Mouse (Mus musculus) adrenal gland, postnatal 10 days (tissue): ENCODE results near the gene Ccdc158. TPM values are rescaled to one million over a fixed set of nuclear protein-coding genes. Genes with fewer than 3 reads are reported as not detected.

Source experiments
- DNase-seq: peaks from one replicate; pipeline ENCODE4 v3.0.0; 2021; ENCODE audit warnings: mixed read lengths
- total RNA-seq, 2 experiments: library from RNA; stranded (reverse); gene quantifications; 2 replicates each; pipeline ENCODE4 v1.2.3; 2021

Ccdc158 gene
- total RNA-seq, 2 experiments from 2014 or later = 0.33 to 0.73 TPM

DNA sequence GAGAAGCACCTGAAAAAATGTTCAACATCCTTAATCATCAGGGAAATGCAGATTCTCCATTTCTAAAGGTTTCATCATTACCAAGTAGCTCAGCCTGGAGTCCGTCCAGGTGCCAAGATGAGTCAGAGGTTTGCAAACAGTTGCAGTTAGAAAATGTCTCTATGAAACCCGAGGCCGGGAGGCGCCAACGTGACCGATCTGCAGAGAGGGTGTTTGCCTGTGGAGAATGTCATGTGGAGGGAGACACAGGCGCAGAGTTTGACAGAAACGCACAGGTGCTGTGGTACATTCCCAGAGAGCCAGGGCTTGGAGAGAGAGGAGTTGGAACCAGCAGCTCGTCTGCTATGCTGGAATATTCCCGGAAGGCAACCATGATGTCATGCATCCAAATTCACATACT, 76.0 kb downstream of the Ccdc158 start:
- DNase-seq = peak; percentile 67

DNA sequence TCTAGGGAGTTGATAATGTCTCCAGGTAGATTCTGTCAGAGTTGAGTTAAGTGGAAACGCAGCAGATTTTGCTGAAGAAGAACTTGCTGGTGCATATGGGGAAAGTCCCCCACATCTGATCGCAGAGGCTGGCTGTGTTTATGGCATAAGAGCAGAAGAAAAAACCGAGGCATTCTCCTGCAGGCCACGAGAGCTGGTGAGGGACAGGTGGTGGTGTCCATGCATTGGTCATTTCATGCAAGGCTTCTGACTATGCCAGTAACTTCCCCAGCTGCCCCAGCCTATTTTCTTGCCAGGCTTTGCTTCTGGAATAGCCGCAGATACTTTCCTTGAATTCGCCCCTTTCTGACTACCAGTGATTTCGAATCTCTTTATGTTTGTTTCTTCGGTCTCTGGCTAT, 78.2 kb downstream of the Ccdc158 start:
- DNase-seq = no peak

DNA sequence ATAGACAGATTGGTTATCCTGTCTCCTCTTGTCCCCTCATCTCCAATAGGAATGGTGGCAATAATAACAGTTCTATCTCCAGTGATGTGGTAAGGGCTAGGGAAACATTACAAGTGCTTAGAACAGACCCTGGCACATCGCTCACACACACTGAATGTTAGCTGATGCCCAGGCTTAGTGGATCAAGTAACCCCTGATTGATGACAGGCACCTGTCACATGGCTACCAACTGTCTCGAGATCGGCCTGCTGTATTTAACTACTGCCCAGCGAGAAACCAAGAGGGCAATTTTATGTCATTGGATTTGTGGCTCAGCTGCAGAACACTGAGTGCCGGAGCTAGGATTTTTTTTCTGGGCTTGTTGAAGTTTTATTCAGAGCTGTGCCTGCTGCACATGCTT, 80.0 kb downstream of the Ccdc158 start:
- DNase-seq = no peak

DNA sequence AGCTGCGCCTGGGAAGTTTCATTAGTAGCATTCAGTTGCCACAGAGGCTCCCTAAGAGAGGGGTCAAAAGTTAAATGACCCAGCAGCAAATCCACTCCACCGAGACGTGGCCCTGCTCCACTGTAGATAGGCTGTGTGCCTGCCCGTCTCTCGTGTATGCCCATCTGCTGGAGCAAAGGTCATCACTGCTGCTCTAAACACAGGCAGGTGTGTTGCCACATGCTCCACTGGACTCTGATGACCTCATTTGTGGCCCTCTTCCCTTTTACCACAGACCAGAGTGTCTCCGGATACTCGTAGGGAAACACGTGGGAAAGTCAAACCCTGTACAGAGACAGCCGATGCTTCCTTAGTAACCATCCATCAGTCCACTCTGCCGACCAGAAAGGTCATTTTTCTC, 89.1 kb downstream of the Ccdc158 start:
- no peak for DNase-seq

DNA sequence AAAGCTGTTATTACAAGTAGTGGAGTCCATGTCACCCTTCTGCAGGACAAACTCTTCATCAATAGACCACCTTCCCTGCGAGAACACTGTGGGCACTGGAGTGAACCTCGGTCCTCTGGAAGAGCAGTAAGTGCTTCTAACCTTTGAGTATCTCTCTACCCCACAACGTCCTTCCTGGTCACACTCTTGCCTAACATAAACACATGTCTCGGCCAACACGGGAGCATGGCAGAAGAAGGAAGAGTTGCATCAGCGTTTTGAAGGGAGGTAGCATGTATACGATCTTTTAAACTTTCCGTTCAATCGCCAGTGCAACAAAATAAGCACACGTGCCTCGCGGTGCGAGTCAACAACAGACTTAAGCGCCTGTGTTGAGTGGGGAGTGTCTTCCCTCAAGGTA, 95.5 kb downstream of the Ccdc158 start:
- no peak for DNase-seq

DNA sequence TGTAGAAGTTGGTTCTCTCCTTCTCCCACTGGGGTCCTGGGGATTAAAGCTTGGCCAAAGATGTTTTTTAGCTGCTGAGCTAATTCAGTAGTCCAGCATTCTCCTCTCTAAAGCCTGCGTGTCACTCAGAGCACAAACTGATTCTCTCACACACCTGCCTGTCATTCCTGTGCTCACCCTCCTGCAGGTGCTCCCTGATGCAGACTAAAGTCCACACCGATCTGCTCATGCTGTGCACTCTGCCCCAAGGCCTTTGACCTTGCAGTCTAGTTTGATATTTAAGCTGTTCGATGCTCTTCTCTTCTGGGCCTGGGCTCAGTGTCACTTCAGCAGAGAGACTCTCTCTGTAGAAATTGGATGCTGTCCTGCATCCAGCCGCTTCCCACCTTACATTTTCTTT, 103.8 kb downstream of the Ccdc158 start:
- DNase-seq = no peak

DNA sequence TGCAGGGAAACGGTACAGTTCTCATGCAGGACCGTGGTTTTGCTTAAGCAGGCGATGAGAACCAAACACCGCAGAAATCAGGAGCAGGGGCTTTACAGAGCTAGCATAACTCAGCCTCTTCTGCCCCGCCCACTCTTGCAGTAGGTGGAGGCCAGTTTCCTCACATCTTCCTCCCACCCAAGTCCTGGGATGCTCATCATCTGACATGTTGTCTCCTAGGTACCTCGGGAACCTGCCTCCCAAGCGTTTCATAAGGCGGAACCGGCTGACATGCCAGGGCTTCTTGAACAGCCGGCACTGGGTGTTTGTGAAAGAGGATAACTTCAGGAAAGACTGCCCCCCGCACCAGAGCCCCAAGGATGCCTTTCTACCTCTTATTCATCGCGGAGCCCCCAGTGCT, 113.1 kb downstream of the Ccdc158 start:
- DNase-seq = no peak

DNA sequence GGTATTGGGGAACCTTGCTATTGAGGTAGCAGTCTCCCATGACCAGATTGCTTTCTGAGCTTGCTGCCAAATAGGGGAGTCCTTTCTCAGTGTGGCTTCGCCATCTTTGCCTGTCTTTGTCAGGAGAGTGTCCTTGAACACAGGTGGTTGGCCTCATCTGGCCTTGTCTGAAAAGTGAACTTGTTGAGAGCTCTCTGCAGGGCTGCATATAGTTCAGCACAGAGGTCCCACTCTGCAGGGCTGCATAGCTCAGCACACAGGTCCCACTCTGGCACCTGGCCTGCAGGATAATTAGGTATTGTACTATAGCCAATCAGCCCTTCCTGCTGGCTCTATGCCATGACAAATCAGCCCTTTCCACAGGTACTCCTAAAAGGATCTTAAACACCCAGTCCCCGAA, 114.9 kb downstream of the Ccdc158 start:
- DNase-seq = no peak

Other genes with a start within 250 kb of the Ccdc158 start
- gene Nup54, start 240.1 kb downstream of the Ccdc158 start, total RNA-seq = 10 to 100 TPM; 30.3 to 34.0 TPM
- 10 to 100 TPM; 79.6 to 80.6 TPM for gene Scarb2, start 168.4 kb downstream of the Ccdc158 start, total RNA-seq
- not detected for gene Fam47e, start 120.2 kb downstream of the Ccdc158 start, total RNA-seq
- gene Stbd1, start 72.2 kb downstream of the Ccdc158 start, total RNA-seq = 10 to 100 TPM; 16.8 to 18.6 TPM
- 1 to 10 TPM; 8.5 to 9.7 TPM for gene Shroom3, start 8.2 kb upstream of the Ccdc158 start, total RNA-seq